Mouse (Mus musculus) fibroblast of lung, adult 2 months (primary cell): ENCODE results near the gene Mrtfb.

ENCODE experiments used
- DNase-seq: peaks from one replicate; pipeline ENCODE4 v3.0.0-alpha.2; 2011; ENCODE audit warnings: low read depth

Gene Mrtfb

GRCm38 (mm10) chr16:13353927-13354326 lies 97.6 kb downstream of the Mrtfb start:
- DNase-seq = no peak

DNA sequence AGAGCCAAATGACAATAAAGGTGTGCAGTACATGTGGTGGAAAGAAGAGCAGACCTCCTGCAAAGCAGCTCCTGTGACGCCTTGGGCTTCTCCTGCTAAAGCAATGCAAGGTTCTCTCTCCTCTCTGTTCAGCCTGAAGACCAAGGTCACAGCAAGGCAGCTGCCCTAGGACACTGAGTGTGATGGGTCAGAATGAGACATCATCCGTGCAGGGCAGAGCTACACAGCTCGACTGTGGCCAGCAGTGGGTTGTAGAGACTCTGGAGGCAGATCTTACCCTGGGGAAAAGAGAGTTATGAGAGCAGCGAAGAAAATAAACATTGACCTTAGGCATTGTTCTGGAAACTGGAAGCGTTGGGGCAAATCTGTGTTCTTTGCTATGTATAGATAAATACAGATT lies 98.2 kb downstream of the Mrtfb start:
- no peak for DNase-seq

GRCm38 (mm10) chr16:13357806-13358679 lies 101.8 kb downstream of the Mrtfb start:
- DNase-seq = peak; percentile 67

DNA sequence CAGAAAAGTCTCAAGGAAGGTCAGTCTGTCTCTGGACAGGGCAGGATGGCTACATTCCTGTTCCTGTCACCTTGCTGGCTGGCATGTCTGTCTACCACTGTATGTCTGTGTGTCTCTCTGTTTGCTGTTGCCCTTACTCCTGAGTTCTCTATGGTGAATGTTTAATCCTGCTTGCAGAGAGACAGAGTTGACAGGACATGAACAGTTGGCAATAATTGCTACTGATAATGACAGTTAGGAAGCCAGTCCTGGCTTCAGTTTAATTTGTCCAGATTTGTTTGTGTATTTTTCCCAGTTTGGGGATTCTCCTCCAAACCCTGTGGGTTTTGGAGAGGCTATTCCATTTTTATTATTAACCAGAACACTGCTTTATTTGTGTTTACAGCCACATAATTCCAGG lies 102.5 kb downstream of the Mrtfb start:
- DNase-seq = no peak

DNA sequence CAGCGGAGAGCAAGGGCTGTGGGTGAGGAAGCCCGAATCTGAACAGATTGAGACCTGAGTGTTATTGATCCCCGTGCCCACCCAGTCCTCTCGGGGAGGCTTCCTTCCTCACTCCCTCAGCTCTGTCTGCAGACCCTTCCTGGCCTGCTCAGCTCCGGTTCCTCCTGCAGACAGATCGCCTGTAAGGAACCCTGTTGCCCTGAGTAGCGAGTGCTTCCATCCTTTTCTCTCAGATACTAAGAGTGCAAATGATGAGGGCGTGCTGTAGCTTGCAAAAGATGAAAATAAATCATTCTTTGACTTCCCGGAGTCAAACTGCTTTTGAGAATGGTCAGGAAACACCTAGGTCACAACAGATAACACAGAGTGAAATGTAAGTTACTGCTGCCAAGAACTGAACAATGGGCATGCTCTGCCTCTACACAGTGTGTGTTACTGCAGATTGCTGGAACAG lies 103.2 kb downstream of the Mrtfb start:
- DNase-seq = no peak

DNA sequence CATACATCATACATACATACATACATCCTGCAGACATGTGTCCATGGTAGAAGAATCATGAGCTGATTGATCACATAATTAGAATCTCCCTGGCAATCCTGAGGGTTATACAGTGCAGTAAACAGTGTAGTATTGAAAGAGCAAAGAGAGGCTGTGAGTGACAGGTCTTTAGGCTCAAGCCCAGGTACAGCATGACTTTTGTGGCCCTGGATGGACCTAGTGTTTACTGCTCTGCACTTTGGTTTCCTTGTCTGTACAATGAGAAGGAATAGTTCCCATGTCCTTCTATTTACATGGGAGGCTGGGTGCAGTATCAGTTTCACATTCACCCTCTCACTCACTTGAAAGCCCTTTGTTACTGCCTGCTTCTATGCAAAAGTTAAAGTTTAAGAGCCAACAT lies 103.9 kb downstream of the Mrtfb start:
- DNase-seq = no peak

GRCm38 (mm10) chr16:13360835-13361234 lies 104.6 kb downstream of the Mrtfb start:
- no peak for DNase-seq

- no peak for DNase-seq
Observed at GRCm38 (mm10) chr16:13363141-13363540, 106.9 kb downstream of the Mrtfb start.

GRCm38 (mm10) chr16:13364145-13364544 lies 107.9 kb downstream of the Mrtfb start:
- no peak for DNase-seq

DNA sequence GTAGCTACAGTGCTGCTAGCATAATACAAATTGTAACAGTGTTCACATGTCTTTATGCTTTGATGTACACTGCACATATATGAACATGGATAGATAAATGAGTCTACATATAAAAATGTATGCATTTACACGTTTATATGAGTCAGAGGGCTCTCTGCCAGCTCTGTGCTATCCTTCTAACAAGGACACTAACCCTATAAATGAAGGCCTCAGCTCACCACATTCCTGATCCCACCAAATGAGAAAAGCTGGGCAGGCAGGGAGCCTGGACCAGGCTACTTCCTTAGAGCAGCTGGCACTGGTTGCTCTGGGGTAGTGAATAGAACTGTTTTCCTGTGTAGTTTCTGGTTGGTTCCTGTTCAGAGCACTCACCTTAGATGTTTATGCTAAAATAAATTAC lies 110.0 kb downstream of the Mrtfb start:
- DNase-seq = no peak

- DNase-seq = no peak
Observed at GRCm38 (mm10) chr16:13366802-13367465, 110.7 kb downstream of the Mrtfb start.

GRCm38 (mm10) chr16:13367466-13367856 lies 111.2 kb downstream of the Mrtfb start:
- no peak for DNase-seq

GRCm38 (mm10) chr16:13368645-13369044 lies 112.4 kb downstream of the Mrtfb start:
- DNase-seq = no peak

- DNase-seq = peak; percentile 86
Observed at GRCm38 (mm10) chr16:13371740-13372287, 115.5 kb downstream of the Mrtfb start.

DNA sequence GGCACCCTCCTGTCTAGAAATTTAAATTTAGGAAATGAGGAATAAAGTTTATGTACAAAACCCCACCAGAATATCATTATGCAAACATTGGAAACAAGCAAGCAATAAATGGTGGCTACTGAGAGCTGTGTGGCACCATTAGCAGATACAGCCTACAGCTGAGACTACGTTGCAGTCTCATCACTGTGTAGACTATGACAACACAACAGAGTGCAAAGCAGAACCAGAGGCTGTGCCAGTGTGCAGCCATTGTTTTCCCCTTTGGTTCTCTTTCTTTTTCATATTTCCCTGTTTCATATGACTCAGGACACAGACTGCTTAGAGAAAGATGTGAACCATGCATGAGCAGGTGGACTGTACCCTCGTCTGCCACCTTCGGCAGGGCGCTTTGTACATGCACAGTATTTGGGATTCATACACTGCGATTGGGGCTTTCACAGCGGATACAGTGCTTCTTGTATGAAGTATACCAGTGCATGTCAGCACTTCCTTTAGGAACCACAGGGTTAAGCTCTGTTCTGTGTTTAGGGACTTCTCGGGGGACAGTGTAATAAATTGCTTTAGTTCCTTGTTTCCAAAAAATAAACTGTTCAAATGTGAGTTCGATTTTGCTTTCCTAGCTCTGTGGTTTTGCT lies 116.7 kb downstream of the Mrtfb start:
- no peak for DNase-seq

- no peak for DNase-seq
Observed at GRCm38 (mm10) chr16:13376947-13377486, 120.7 kb downstream of the Mrtfb start.

DNA sequence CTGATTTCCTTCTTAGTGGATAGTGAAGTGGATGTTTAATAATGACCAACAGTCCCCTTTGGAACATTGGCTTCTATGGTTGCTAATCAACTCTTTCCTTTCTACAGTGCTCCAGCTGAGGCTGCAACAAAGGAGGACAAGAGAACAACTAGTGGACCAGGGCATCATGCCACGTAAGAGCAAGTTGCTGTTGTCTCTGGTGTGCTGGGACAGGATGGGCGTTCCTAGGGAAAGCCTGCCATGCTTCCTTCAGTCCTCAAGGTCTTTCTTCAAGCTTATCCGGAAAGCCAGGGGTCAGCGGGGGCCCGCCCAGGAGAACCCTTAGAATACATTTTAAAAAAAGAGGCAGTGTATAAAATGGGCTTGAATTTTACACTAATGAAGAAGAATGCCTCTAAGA lies 121.9 kb downstream of the Mrtfb start:
- DNase-seq = no peak

GRCm38 (mm10) chr16:13379865-13380264 lies 123.6 kb downstream of the Mrtfb start:
- DNase-seq = no peak

DNA sequence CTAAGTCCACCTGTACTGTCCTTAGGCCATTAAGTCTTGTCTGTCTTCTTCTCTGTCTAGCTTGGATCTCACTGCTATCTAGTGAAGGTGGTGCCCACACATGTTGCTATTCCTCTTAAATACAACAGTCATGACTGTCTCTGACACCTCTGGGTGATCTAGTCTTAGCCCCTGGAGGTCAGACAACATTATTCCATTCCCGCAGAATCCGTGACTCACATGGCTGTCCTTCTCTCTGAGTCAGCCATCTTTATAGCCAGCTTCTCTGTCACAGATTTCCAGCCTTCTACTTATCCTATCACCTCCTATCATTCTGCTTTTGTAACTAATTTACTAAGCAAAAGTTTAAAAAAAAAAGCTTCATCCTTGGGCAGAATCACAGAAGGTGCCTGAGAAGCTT lies 125.5 kb downstream of the Mrtfb start:
- DNase-seq = no peak

- DNase-seq = no peak
Observed at GRCm38 (mm10) chr16:13387306-13387705, 131.0 kb downstream of the Mrtfb start.

- no peak for DNase-seq
Observed at GRCm38 (mm10) chr16:13400375-13400774, 144.1 kb downstream of the Mrtfb start.

- no peak for DNase-seq
Observed at GRCm38 (mm10) chr16:13401591-13401990, 145.3 kb downstream of the Mrtfb start.
